Mouse (Mus musculus) adrenal gland, adult 8-10 months (tissue): ENCODE results near the gene Pxn. TPM values are rescaled to one million over a fixed set of nuclear protein-coding genes. Genes with fewer than 3 reads are reported as not detected.
"Not testable (repeated sequence)": the region's sequence is repeated elsewhere in the genome, so short reads cannot be mapped to it uniquely, and the experiment has no call there.

Source experiments
- DNase-seq: peaks from one replicate; pipeline ENCODE4 v3.0.0; 2022
- total RNA-seq, 4 experiments: library from RNA; stranded (reverse); gene quantifications; 2 replicates each; pipeline ENCODE4 v1.2.4; 2022

Pxn gene
- total RNA-seq, 4 experiments from 2014 or later, result 32.1 to 64.5 (median 44.8) TPM

GRCm38 (mm10) chr5:115509790-115510689 is 3.6 kb downstream of the Pxn start:
- DNase-seq, result no peak

- no peak for DNase-seq
Observed at GRCm38 (mm10) chr5:115512375-115512774, 5.9 kb downstream of the Pxn start.

GRCm38 (mm10) chr5:115513246-115513645 is 6.8 kb downstream of the Pxn start:
- DNase-seq, result no peak

GRCm38 (mm10) chr5:115513721-115514120 is 7.2 kb downstream of the Pxn start:
- no peak for DNase-seq

- DNase-seq, result no peak
Observed at GRCm38 (mm10) chr5:115514346-115514745, 7.9 kb downstream of the Pxn start.

GRCm38 (mm10) chr5:115514896-115515587 is 8.6 kb downstream of the Pxn start:
- no peak for DNase-seq

- DNase-seq, result no peak
Observed at GRCm38 (mm10) chr5:115516081-115516907, 9.8 kb downstream of the Pxn start.

GRCm38 (mm10) chr5:115516908-115517307 is 10.4 kb downstream of the Pxn start:
- DNase-seq, result no peak

GRCm38 (mm10) chr5:115517501-115517900 is 11.0 kb downstream of the Pxn start:
- no peak for DNase-seq

- not testable (repeated sequence) for DNase-seq
Observed at GRCm38 (mm10) chr5:115518214-115518613, 11.7 kb downstream of the Pxn start.

GRCm38 (mm10) chr5:115520325-115520869 is 13.9 kb downstream of the Pxn start:
- no peak for DNase-seq

GRCm38 (mm10) chr5:115521553-115522461 is 15.3 kb downstream of the Pxn start:
- DNase-seq, result no peak

- no peak for DNase-seq
Observed at GRCm38 (mm10) chr5:115522531-115522930, 16.1 kb downstream of the Pxn start.

- DNase-seq, result no peak
Observed at GRCm38 (mm10) chr5:115522981-115523499, 16.6 kb downstream of the Pxn start.

- DNase-seq, result no peak
Observed at GRCm38 (mm10) chr5:115523971-115524370, 17.5 kb downstream of the Pxn start.

GRCm38 (mm10) chr5:115524471-115524870 is 18.0 kb downstream of the Pxn start:
- DNase-seq, result no peak

- DNase-seq, result no peak
Observed at GRCm38 (mm10) chr5:115525416-115525815, 18.9 kb downstream of the Pxn start.

- no peak for DNase-seq
Observed at GRCm38 (mm10) chr5:115525943-115526342, 19.5 kb downstream of the Pxn start.

- no peak for DNase-seq
Observed at GRCm38 (mm10) chr5:115526456-115527202, 20.2 kb downstream of the Pxn start.

GRCm38 (mm10) chr5:115528128-115528527 is 21.7 kb downstream of the Pxn start:
- DNase-seq, result no peak
